Mouse (Mus musculus) heart, postnatal 0 days (tissue): ENCODE results near the gene Thy1. TPM values are rescaled to one million over a fixed set of nuclear protein-coding genes. Genes with fewer than 3 reads are reported as not detected.

ENCODE experiments used
- ATAC-seq: fragments of 200-750 bp; cut with Nextera tagmentation; 2 replicates; pipeline ENCODE4 v1.8.0; 2017; ENCODE audit warnings: low read depth, moderate number of reproducible peaks, moderate library complexity; ENCODE audit not compliant: insufficient read depth
- DNase-seq: peaks from one replicate; pipeline ENCODE4 v3.0.0-alpha.2; 2016; ENCODE audit warnings: low spot score
- H3K27ac ChIP-seq: fragments of 300-500 bp; sonication (generic); 2 replicates; pipeline ENCODE4 v1.5.1; 2014; ENCODE audit warnings: low read depth, mild to moderate bottlenecking
- H3K27me3 ChIP-seq: fragments of 300-500 bp; sonication (generic); 2 replicates; pipeline ENCODE4 v1.6.1; 2014; ENCODE audit warnings: low read length, mixed read lengths; ENCODE audit not compliant: control insufficient read depth, insufficient read depth
- H3K36me3 ChIP-seq: fragments of 300-500 bp; sonication (generic); replicated peaks from 2 replicates; pipeline ENCODE4 v1.6.1; 2014; ENCODE audit warnings: low read length, mixed read lengths; ENCODE audit not compliant: control insufficient read depth, insufficient read depth
- H3K4me1 ChIP-seq: fragments of 300-500 bp; sonication (generic); 2 replicates; pipeline ENCODE4 v1.6.1; 2014; ENCODE audit warnings: antibody characterized with exemption; ENCODE audit not compliant: control insufficient read depth, insufficient read depth
- H3K4me2 ChIP-seq: fragments of 300-500 bp; sonication (generic); 2 replicates; pipeline ENCODE4 v1.6.1; 2014; ENCODE audit warnings: low read depth, mild to moderate bottlenecking, low read length, moderate library complexity
- H3K4me3 ChIP-seq: fragments of 300-500 bp; sonication (generic); 2 replicates; pipeline ENCODE4 v1.5.1; 2014; ENCODE audit warnings: low read depth, low read length
- H3K9ac ChIP-seq: fragments of 300-500 bp; sonication (generic); replicated peaks from 2 replicates; pipeline ENCODE4 v1.6.1; 2014; ENCODE audit warnings: low read depth, low read length, mixed read lengths
- H3K9me3 ChIP-seq: fragments of 300-500 bp; sonication (generic); replicated peaks from 2 replicates; pipeline ENCODE4 v1.6.1; 2016; ENCODE audit warnings: low read length; ENCODE audit not compliant: control insufficient read depth
- CTCF ChIP-seq: IDR thresholded peaks from 2 replicates; pipeline ENCODE4 v1.5.1; 2016; ENCODE audit warnings: antibody characterized with exemption, control low read depth, low read depth
- EP300 ChIP-seq: IDR thresholded peaks from 2 replicates; pipeline ENCODE4 v1.6.1; 2016; ENCODE audit warnings: antibody characterized with exemption, low read depth
- WGBS: fragments of 180-500 bp; shearing (Covaris S2); extraction: QIAGEN DNeasy Blood & Tissue Kit; methylation state at CpG from one replicate; pipeline ENCODE4 v1.1.7; 2014; 5-methylcytosine and 5-hydroxymethylcytosine counted together
- polyA plus RNA-seq: library from polyadenylated mRNA; unstranded; fragments of >200 nt; fragmentation: Nextera tagmentation; extraction: Ambion mirVana; gene quantifications from 2 replicates; pipeline ENCODE4 v1.2.1, GENCODE M21; 2015
- total RNA-seq: library from RNA; depleted of rRNA; stranded (reverse); fragments of >200 nt; gene quantifications from 2 replicates; pipeline ENCODE4 v1.2.3, GENCODE M21; 2014; ENCODE audit warnings: low replicate concordance

Gene Thy1
- total and polyA plus RNA-seq, 2 experiments from 2014 or later: 3.6 to 6.3 TPM

- H3K27me3 ChIP-seq: peaks cover 41% of the 10 kb centered on the region
- H3K4me1 ChIP-seq: no peaks in the 10 kb centered on the region
Observed at GRCm38 (mm10) chr9:44044426-44045157, 1.4 kb downstream of the Thy1 start.

DNA sequence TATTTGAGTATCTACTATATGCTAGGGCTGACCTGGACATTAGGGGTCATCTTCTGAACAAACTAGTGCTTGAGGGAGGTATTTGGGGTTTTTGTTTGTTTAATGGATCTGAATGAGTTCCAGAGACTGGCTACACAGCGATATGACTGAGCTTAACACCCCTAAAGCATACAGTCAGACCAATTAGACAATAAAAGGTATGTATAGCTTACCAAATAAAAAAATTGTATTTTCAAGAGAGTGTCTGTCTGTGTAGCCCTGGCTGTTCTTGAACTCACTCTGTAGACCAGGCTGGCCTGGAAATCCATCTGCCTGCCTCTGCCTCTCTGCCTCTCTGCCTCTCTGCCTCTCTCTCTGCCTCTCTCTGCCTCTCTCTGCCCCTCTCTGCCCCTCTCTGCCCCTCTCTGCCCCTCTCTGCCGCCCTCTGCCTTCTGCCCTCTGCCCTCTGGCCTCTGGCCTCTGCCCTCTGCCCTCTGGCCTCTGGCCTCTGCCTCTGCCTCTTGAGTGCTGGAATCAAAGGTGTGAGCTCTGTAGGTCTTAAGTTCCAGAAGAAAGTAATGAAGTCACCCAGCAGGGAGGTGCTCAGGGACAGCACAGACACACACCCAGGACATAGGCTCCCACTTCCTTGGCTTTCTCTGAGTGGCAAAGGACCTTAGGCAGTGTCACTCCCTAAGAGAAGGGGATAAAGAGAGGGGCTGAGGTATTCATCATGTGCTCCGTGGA is 2.1 kb downstream of the Thy1 start:
- Histone ChIP-seq H3K9me3 (no peaks in the 10 kb centered on the region), H3K4me3 (peak overlapping the region; percentile 42; the same call in 1 of the 2 replicates), H3K4me2 (peak overlapping the region; percentile 34; the same call in 1 of the 2 replicates), H3K27ac (no peak overlapping the region), H3K36me3 (no peaks in the 10 kb centered on the region), H3K27me3 (peaks cover 41% of the 10 kb centered on the region), H3K4me1 (no peaks in the 10 kb centered on the region), H3K9ac (no peak overlapping the region)
- WGBS: 69% methylated on average over 3 of the region's 3 CpGs
- DNase-seq: no peak
- TF ChIP-seq CTCF (no peak), EP300 (no peak)
- ATAC-seq: no peak

More at GRCm38 (mm10) chr9:44044426-44045157, 1.4 kb downstream of the Thy1 start:
- 42% methylated on average over 14 of the region's 14 CpGs for WGBS
- peak overlapping the region; percentile 48; the same call in 1 of the 2 replicates for H3K4me2 ChIP-seq
- ATAC-seq (no peak), DNase-seq (no peak)
- no peaks in the 10 kb centered on the region for H3K36me3 ChIP-seq
- H3K9ac ChIP-seq: no peak overlapping the region
- H3K27ac ChIP-seq: no peak overlapping the region
- no peak for TF ChIP-seq EP300
- TF ChIP-seq CTCF: no peak
- peak overlapping the region; percentile 42; the same call in 1 of the 2 replicates for H3K4me3 ChIP-seq
- no peaks in the 10 kb centered on the region for H3K9me3 ChIP-seq

- Histone ChIP-seq H3K4me3 (peak overlapping the region; percentile 42; the same call in 1 of the 2 replicates), H3K27me3 (peaks cover 41% of the 10 kb centered on the region)
- ATAC-seq: no peak
Observed at GRCm38 (mm10) chr9:44045884-44046272, 2.7 kb downstream of the Thy1 start.

GRCm38 (mm10) chr9:44046426-44046825 is 3.2 kb downstream of the Thy1 start:
- H3K4me1 ChIP-seq: no peaks in the 10 kb centered on the region
- H3K36me3 ChIP-seq: no peaks in the 10 kb centered on the region
- 76% methylated on average over 12 of the region's 12 CpGs for WGBS
- no peak overlapping the region for H3K9ac ChIP-seq
- H3K4me2 ChIP-seq: peak overlapping the region; percentile 9; the same call in 1 of the 2 replicates
- no peak for TF ChIP-seq CTCF
- H3K27ac ChIP-seq: no peak overlapping the region
- peaks cover 38% of the 10 kb centered on the region for H3K27me3 ChIP-seq
- peak overlapping the region; percentile 0; the same call in 1 of the 2 replicates for H3K4me3 ChIP-seq
- DNase-seq (no peak), ATAC-seq (no peak)
- H3K9me3 ChIP-seq: no peaks in the 10 kb centered on the region

More at GRCm38 (mm10) chr9:44045884-44046272, 2.7 kb downstream of the Thy1 start:
- no peak overlapping the region for H3K9ac ChIP-seq
- no peaks in the 10 kb centered on the region for H3K36me3 ChIP-seq
- no peak for TF ChIP-seq CTCF
- no peak for TF ChIP-seq EP300
- H3K27ac ChIP-seq: no peak overlapping the region
- no peak for DNase-seq
- no peaks in the 10 kb centered on the region for H3K4me1 ChIP-seq
- 75% methylated on average over 5 of the region's 5 CpGs for WGBS
- no peaks in the 10 kb centered on the region for H3K9me3 ChIP-seq
- peak overlapping the region; percentile 9; the same call in 1 of the 2 replicates for H3K4me2 ChIP-seq

GRCm38 (mm10) chr9:44047071-44047470 is 3.9 kb downstream of the Thy1 start:
- peaks cover 35% of the 10 kb centered on the region for H3K27me3 ChIP-seq
- H3K4me2 ChIP-seq: no peak overlapping the region; the same call in 1 of the 2 replicates
- H3K4me1 ChIP-seq: no peaks in the 10 kb centered on the region
- DNase-seq (no peak), ATAC-seq (no peak)
- no peak overlapping the region for H3K27ac ChIP-seq
- no peaks in the 10 kb centered on the region for H3K36me3 ChIP-seq
- H3K9me3 ChIP-seq: no peaks in the 10 kb centered on the region
- WGBS: 64% methylated on average over 6 of the region's 6 CpGs
- H3K9ac ChIP-seq: no peak overlapping the region
- H3K4me3 ChIP-seq: no peak overlapping the region
- no peak for TF ChIP-seq EP300
- no peak for TF ChIP-seq CTCF
